Mouse (Mus musculus) liver, adult 2 months (tissue): ENCODE measurements at regions not wholly inside any gene's neighbourhood (a gene's known extent, or its start where the extent isn't known, plus 50 kb on each side); places are given as distances from the start of the nearest gene placed in this dataset.

ENCODE experiments used
- CTCF ChIP-seq: fragments of 200-500 bp; IDR thresholded peaks from 2 replicates; pipeline ENCODE4 v1.5.1; 2011; ENCODE audit warnings: low read depth, low read length, control low read depth
- POLR2A ChIP-seq: fragments of 200-500 bp; IDR thresholded peaks from 2 replicates; pipeline ENCODE4 v1.6.1; 2011; ENCODE audit warnings: low read length, control low read depth; ENCODE audit not compliant: insufficient read depth; ENCODE audit errors: extremely low read depth

DNA sequence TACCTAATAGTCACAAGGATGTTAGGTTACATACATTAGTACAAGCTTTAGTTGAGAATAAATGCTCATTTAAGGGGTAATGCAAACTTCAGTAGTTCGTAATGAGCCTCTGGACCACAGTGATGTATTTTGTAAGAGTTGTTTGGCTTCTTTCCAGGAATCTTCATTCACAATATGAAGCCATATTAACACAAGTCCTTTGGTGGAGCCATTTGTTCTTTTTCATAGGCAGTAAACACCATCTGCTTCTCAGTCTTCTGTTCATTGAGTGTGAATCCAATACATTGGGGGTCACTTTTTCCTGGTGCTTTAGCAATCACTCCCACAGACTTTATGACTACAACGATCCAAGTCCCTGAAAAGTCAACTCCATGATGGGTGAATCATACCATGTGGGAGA, 446.1 kb upstream of the Slc8a1 start:
- no peak for TF ChIP-seq CTCF
- TF ChIP-seq POLR2A = no peak
